Mouse (Mus musculus) frontal cortex, postnatal 10 days (tissue): Measurements from ENCODE around the gene Lnx1.

Experiments used
- DNase-seq, 2 experiments: peaks; one replicate each; pipeline ENCODE4 v3.0.0; 2022; ENCODE audit warnings: low spot score in 2 of 2, mixed read lengths in 1 of 2

Gene Lnx1

DNA sequence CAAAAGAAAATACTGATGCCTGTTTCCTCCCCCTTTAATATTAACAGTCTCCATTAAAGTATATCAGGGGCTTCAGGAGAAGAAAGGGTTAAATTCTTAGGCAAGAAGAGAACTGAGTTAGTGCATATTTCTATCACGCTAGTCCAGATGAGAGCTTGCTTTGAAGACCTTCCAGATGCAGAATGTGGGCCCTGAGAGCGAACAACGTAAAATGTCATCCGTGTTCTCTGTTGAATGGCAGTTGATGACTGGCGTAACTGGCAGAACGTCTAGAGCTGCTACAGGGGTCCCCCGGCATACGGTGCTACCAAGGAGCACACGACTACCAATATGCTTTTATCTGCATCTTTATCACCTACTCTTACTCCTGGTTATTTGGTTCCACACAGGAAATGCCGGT is 100.3 kb downstream of the Lnx1 start:
- no peak for DNase-seq

DNA sequence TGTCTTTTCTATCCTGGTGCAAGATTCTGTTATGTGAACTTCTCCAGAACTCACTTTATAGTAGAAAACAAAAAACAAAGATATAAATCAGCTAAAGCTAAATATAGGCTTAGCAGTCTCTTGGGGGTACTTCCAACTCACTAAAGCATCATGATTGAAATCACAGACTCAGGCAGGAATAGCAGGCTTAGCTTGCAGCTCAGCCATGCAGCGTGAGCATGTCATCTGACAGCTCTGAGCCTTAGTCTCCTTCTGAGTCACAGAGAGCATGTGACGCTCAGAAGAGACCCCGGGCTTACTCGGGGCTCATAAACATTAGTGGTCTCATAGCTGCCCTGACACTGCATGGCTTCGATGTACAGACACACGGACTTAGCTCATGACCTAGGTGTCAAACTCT is 100.7 kb downstream of the Lnx1 start:
- DNase-seq = no peak

DNA sequence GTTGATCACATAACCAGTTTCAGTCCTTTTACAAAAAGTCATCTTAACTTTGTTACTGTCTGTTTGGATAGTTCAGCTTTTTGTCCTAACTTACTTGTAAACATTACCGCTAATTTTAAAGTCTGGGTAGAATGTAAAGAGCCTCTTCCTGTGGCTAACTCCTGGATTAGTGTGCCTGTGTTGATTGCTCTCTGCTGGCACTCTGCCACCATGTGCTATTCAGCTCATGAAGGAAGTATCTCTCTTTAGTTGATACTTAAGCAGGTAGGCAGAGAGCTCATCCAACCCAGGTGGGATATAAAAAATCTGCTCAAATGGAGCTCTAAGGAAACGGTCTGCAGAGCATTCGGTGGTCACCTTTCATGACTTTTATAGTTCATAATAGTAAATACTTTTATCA is 101.5 kb downstream of the Lnx1 start:
- DNase-seq = no peak

- DNase-seq = no peak
These were observed 102.7 kb downstream of the Lnx1 start for GRCm38 (mm10) chr5:74600010-74600409.

DNA sequence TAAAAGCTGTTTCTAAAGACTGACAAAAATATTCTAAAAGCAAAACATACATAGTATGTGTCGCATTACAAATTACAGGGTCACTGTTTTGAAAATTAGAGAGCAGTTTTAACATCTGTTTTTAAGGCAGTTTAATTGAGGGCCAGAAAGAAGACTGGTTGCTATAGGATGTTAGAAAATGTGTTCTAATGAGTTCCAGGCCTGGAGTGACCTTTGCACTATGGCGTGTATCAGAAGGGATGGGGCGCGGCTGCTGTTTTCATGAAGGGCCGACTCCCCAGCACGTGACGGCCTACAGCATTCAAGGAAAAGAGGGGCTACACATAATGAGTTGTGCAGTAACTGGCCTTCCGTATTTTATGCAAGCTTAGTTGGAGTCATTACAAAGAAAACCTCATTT is 109.6 kb downstream of the Lnx1 start:
- no peak for DNase-seq

GRCm38 (mm10) chr5:74591413-74591812 is 111.3 kb downstream of the Lnx1 start:
- no peak for DNase-seq

DNA sequence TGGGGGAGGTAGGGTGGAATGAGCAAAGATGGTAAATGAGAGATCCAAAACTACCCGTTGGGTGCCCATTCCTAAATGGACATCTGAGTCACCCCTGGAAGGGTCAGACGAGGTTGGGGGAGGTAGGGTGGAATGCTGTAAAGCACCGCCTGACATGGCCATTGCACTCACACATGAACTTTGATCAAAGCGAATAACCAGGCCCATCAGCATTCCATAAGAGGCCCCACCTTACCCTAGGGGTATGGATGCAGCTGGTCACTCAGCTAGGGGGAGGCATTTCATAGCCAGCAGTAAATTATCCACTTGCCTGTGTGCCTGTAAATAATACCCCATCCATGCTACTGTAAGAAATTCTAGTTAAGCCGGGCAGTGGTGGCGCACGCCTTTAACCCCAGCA is 113.6 kb downstream of the Lnx1 start:
- no peak for DNase-seq

DNA sequence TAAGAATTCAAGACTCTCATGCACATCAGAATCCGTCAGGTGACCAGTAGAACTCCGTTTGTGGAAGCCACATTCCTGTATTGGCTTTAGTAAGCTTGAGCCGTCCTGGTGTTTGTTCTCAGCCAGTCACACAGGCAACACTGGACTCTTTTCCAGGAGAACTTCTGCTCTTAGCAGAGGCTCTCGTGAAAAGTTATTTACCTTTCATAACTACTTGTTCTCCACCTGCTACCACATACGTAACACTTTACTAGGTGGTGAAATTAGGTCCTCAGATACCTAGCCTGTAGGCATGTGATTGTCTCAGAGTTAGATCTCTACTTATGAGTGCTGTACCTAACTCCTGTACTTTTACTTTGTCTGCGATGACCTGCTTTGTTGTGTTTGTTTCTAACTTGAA is 130.9 kb downstream of the Lnx1 start:
- no peak for DNase-seq

DNA sequence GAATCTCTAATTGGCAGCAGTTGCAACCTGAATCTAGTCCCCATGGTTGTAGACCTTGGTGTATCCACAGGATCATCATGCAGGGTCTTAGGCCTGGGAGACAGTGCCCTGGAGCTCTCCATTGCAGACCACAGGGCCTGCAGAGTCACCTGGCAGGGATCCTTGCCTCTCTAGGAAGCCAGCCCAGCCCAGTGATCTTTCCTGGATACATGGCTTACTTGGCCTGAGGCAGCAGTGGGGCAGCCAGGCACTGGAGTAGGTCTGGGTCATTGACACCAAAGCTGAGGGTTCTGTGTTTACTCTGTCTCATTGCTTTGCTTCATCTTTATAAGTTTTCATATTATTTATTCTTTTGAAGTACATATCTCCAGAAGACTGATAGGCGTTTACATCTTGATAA is 141.6 kb downstream of the Lnx1 start:
- DNase-seq = no peak

DNA sequence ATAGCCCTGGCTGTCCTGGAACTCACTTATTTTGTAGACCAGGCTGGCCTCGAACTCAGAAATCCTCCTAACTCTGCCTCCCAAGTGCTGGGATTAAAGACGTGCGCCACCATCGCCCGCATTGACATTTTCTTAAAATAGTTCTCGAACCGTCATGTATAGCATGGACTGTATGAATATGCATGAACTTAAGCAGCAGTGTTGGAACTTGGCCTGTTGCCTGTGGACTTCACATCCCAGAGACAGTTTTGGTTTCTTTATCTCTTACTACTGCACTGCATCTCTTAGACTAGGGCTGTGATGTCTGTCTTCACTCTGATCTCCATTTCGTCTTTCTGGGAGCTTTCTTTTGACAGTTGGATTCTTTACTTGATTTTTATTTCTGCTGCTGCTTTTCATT is 153.1 kb downstream of the Lnx1 start:
- no peak for DNase-seq

GRCm38 (mm10) chr5:74545606-74546005 is 157.1 kb downstream of the Lnx1 start:
- DNase-seq = no peak
